Mouse (Mus musculus) G1E (cell line): ENCODE data around the gene Lrrc8e. TPM values are rescaled to one million over a fixed set of nuclear protein-coding genes. Genes with fewer than 3 reads are reported as not detected.

Experiments used
- ATAC-seq: 2 replicates; pipeline ENCODE4 v1.8.0; 2016; ENCODE audit warnings: mild to moderate bottlenecking; ENCODE audit not compliant: insufficient number of reproducible peaks, poor library complexity, low FRiP score, severe bottlenecking; ENCODE audit errors: extremely low read depth
- DNase-seq: peaks from one replicate; pipeline ENCODE4 v3.0.0; 2012; ENCODE audit warnings: low spot score
- H3K27me3 ChIP-seq: 2 replicates; pipeline ENCODE4 v1.6.1; 2012; ENCODE audit warnings: mild to moderate bottlenecking, low read length, inconsistent platforms; ENCODE audit not compliant: insufficient read depth
- H3K36me3 ChIP-seq: replicated peaks from 2 replicates; pipeline ENCODE3; 2012; ENCODE audit warnings: mild to moderate bottlenecking, inconsistent platforms
- H3K4me1 ChIP-seq: 2 replicates; pipeline ENCODE4 v1.6.1; 2012; ENCODE audit warnings: low read depth, low read length, inconsistent platforms, mixed read lengths; ENCODE audit not compliant: insufficient read depth
- H3K4me3 ChIP-seq: 2 replicates; pipeline ENCODE4 v1.5.1; 2012; ENCODE audit warnings: low read depth, mild to moderate bottlenecking, inconsistent platforms, low read length, moderate library complexity, mixed read lengths
- H3K9me3 ChIP-seq: replicated peaks from 2 replicates; pipeline ENCODE4 v1.6.1; 2012; ENCODE audit warnings: inconsistent platforms
- CTCF ChIP-seq: IDR thresholded peaks from 2 replicates; pipeline ENCODE4 v1.5.1; 2012; ENCODE audit warnings: low read depth, low read length, inconsistent platforms, mixed read lengths
- GATA1 ChIP-seq: IDR thresholded peaks from 2 replicates; pipeline ENCODE4 v1.6.1; 2012; ENCODE audit warnings: borderline replicate concordance, low read length, inconsistent platforms, mixed read lengths
- GATA2 ChIP-seq: IDR thresholded peaks from 2 replicates; pipeline ENCODE4 v1.6.1; 2012; ENCODE audit warnings: low read depth, low read length, inconsistent platforms, borderline replicate concordance
- POLR2AphosphoS5 ChIP-seq: IDR thresholded peaks from 2 replicates; pipeline ENCODE4 v1.6.1; 2012; ENCODE audit warnings: low read depth, low read length, inconsistent platforms; ENCODE audit not compliant: insufficient replicate concordance
- TAL1 ChIP-seq: conservative IDR thresholded peaks from 2 replicates; pipeline ENCODE4 v1.6.1; 2012; ENCODE audit warnings: low read depth, low read length, inconsistent platforms, mixed read lengths
- polyA plus RNA-seq: library from polyadenylated mRNA; stranded (reverse); fragments of >175 nt; gene quantifications from 2 replicates; pipeline ENCODE4 v1.2.3, GENCODE M21; 2012
- total RNA-seq, 2 experiments: library from RNA; stranded (forward) in 1 of 2; stranded (reverse) in 1 of 2; fragments of 200-1000 nt in 1 of 2; fragments of >200 nt in 1 of 2; fragmentation: Nextera tagmentation in 1 of 2; gene quantifications; 2 replicates each; pipeline ENCODE4 v1.2.3; 2014 to 2017

The Lrrc8e gene
- total and polyA plus RNA-seq, 3 experiments = 0.04 to 2.6 (median 0.23) TPM

- ATAC-seq = peak; percentile 93
- H3K4me3 ChIP-seq = peak within 1 kb of the TSS; percentile 73
- DNase-seq = peak; percentile 87
- TF ChIP-seq GATA1 (no peak), TAL1 (no peak), CTCF (no peak), GATA2 (no peak), POLR2AphosphoS5 (no peak)
- H3K36me3 ChIP-seq = peaks cover 93% of the 10 kb centered on the region
- H3K27me3 ChIP-seq = no peaks in the 10 kb centered on the region
- H3K4me1 ChIP-seq = peaks cover 34% of the 10 kb centered on the region
- H3K9me3 ChIP-seq = no peaks in the 10 kb centered on the region
Observed at GRCm38 (mm10) chr8:4259125-4259804, 32.6 kb downstream of the Lrrc8e start, which contains the start of gene Ctxn1. Gene Ctxn1 (minus strand): TSS chr8:4259274.

GRCm38 (mm10) chr8:4259805-4260170, 33.2 kb downstream of the Lrrc8e start:
- no peaks in the 10 kb centered on the region for H3K9me3 ChIP-seq
- H3K27me3 ChIP-seq = no peaks in the 10 kb centered on the region
- peaks cover 93% of the 10 kb centered on the region for H3K36me3 ChIP-seq
- TF ChIP-seq GATA1 (no peak), GATA2 (no peak), TAL1 (no peak), POLR2AphosphoS5 (no peak), CTCF (no peak)
- H3K4me1 ChIP-seq = peaks cover 32% of the 10 kb centered on the region
- ATAC-seq (no peak), DNase-seq (no peak)
- no peak overlapping the region; the same call in 1 of the 2 replicates for H3K4me3 ChIP-seq

GRCm38 (mm10) chr8:4263105-4263791, 36.6 kb downstream of the Lrrc8e start:
- Histone ChIP-seq H3K9me3 (no peaks in the 10 kb centered on the region), H3K4me3 (no peak overlapping the region), H3K36me3 (peaks cover 93% of the 10 kb centered on the region), H3K4me1 (peaks cover 27% of the 10 kb centered on the region), H3K27me3 (no peaks in the 10 kb centered on the region)
- TF ChIP-seq CTCF = no peak
- TF ChIP-seq GATA1 = no peak
- no peak for TF ChIP-seq TAL1
- TF ChIP-seq POLR2AphosphoS5 = no peak
- TF ChIP-seq GATA2 = no peak
- ATAC-seq = no peak
- DNase-seq = no peak

GRCm38 (mm10) chr8:4265160-4265914, 38.7 kb downstream of the Lrrc8e start:
- TF ChIP-seq TAL1 (no peak), CTCF (no peak), GATA2 (no peak), GATA1 (no peak), POLR2AphosphoS5 (no peak)
- Histone ChIP-seq H3K4me1 (peaks cover 7% of the 10 kb centered on the region), H3K36me3 (peaks cover 100% of the 10 kb centered on the region), H3K27me3 (no peaks in the 10 kb centered on the region), H3K4me3 (no peak overlapping the region), H3K9me3 (no peaks in the 10 kb centered on the region)
- ATAC-seq (no peak), DNase-seq (no peak)

GRCm38 (mm10) chr8:4267627-4268026, 41.0 kb downstream of the Lrrc8e start:
- no peaks in the 10 kb centered on the region for H3K27me3 ChIP-seq
- peaks cover 8% of the 10 kb centered on the region for H3K4me1 ChIP-seq
- ATAC-seq = no peak
- H3K36me3 ChIP-seq = peaks cover 95% of the 10 kb centered on the region
- H3K9me3 ChIP-seq = no peaks in the 10 kb centered on the region
- no peak for TF ChIP-seq GATA1
- TF ChIP-seq CTCF = no peak; the same call in 1 of the 2 replicates
- no peak for TF ChIP-seq POLR2AphosphoS5
- TF ChIP-seq TAL1 = no peak
- no peak for TF ChIP-seq GATA2
- DNase-seq = no peak
- no peak overlapping the region for H3K4me3 ChIP-seq

- Histone ChIP-seq H3K4me1 (peaks cover 24% of the 10 kb centered on the region), H3K9me3 (no peaks in the 10 kb centered on the region), H3K36me3 (peaks cover 94% of the 10 kb centered on the region), H3K4me3 (no peak overlapping the region), H3K27me3 (no peaks in the 10 kb centered on the region)
- no peak for ATAC-seq
- no peak for DNase-seq
- TF ChIP-seq CTCF (no peak), TAL1 (no peak), GATA1 (no peak)
Observed at GRCm38 (mm10) chr8:4269609-4270008, 43.0 kb downstream of the Lrrc8e start.
